Mouse (Mus musculus): ENCODE data around the gene Acss1. TPM values are rescaled to one million over a fixed set of nuclear protein-coding genes. Genes with fewer than 3 reads are reported as not detected.

Gene Acss1
- polyA plus RNA-seq, 2 experiments = 30.3 to 34.1 TPM

GRCm38 (mm10) chr2:150602166-150602565 lies 66.1 kb downstream of the Acss1 start:
- no peak overlapping the region for H3K4me2 ChIP-seq (ENCODE audit: low read depth)
- no peak for TF ChIP-seq EP300 (IDR thresholded peaks at IDR 0.05; ENCODE audit: low read depth)
- no peak for TF ChIP-seq CTCF (IDR thresholded peaks at IDR 0.05; ENCODE audit: low read depth)
- 83% methylated on average over 2 of the region's 2 CpGs for WGBS (ENCODE audit: insufficient replicate concordance)
- no peak overlapping the region for H3K4me3 ChIP-seq (ENCODE audit: insufficient read depth in 1 of 2, low read depth in 2 of 2, low read length in 2 of 2)
- no peak overlapping the region for H3K9ac ChIP-seq (replicated peaks)
- no peaks in the 10 kb centered on the region for H3K9me3 ChIP-seq (ENCODE audit: control insufficient read depth, low read length)
- DNase-seq (ENCODE audit: low read depth in 3 of 3, low spot score in 3 of 3) (no peak), ATAC-seq (ENCODE audit: insufficient read depth) (no peak)
- H3K27ac ChIP-seq = no peak overlapping the region
- H3K27me3 ChIP-seq (ENCODE audit: control insufficient read depth, insufficient read depth, low read length) = no peaks in the 10 kb centered on the region
- no peaks in the 10 kb centered on the region; the same call in 1 of the 2 replicates for H3K36me3 ChIP-seq (replicated peaks; ENCODE audit: control insufficient read depth, insufficient read depth, low read depth)
- H3K4me1 ChIP-seq (replicated peaks; ENCODE audit: control insufficient read depth in 2 of 2, insufficient read depth in 2 of 2, low read length in 1 of 2) = peaks cover 2 to 3% of the 10 kb centered on the region in 2 experiments; a peak in 2 of 4 replicates

GRCm38 (mm10) chr2:150600263-150600662 lies 68.0 kb downstream of the Acss1 start:
- Histone ChIP-seq H3K27ac (no peak overlapping the region), H3K4me3 (ENCODE audit: insufficient read depth in 1 of 2, low read depth in 2 of 2, low read length in 2 of 2) (no peak overlapping the region), H3K4me1 (replicated peaks; ENCODE audit: control insufficient read depth in 2 of 2, insufficient read depth in 2 of 2, low read length in 1 of 2) (no peaks in the 10 kb centered on the region), H3K36me3 (replicated peaks; ENCODE audit: control insufficient read depth, insufficient read depth, low read depth) (no peaks in the 10 kb centered on the region; the same call in 1 of the 2 replicates), H3K9ac (replicated peaks) (no peak overlapping the region), H3K27me3 (ENCODE audit: control insufficient read depth, insufficient read depth, low read length) (no peaks in the 10 kb centered on the region), H3K4me2 (ENCODE audit: low read depth) (no peak overlapping the region), H3K9me3 (ENCODE audit: control insufficient read depth, low read length) (no peaks in the 10 kb centered on the region)
- ATAC-seq (ENCODE audit: insufficient read depth) = no peak
- no peak for TF ChIP-seq CTCF (IDR thresholded peaks at IDR 0.05; ENCODE audit: low read depth)
- no peak for TF ChIP-seq EP300 (IDR thresholded peaks at IDR 0.05; ENCODE audit: low read depth)
- no peak for DNase-seq (ENCODE audit: low read depth in 3 of 3, low spot score in 3 of 3)
- 83% methylated on average over 2 of the region's 2 CpGs for WGBS (ENCODE audit: insufficient replicate concordance)

GRCm38 (mm10) chr2:150595411-150596190 lies 72.7 kb downstream of the Acss1 start:
- Histone ChIP-seq H3K4me1 (replicated peaks; ENCODE audit: control insufficient read depth in 2 of 2, insufficient read depth in 2 of 2, low read length in 1 of 2) (no peaks in the 10 kb centered on the region), H3K27ac (no peak overlapping the region), H3K9me3 (ENCODE audit: control insufficient read depth, low read length) (no peaks in the 10 kb centered on the region), H3K27me3 (ENCODE audit: control insufficient read depth, insufficient read depth, low read length) (no peaks in the 10 kb centered on the region), H3K4me2 (ENCODE audit: low read depth) (no peak overlapping the region), H3K36me3 (replicated peaks; ENCODE audit: control insufficient read depth, insufficient read depth, low read depth) (no peaks in the 10 kb centered on the region; the same call in 1 of the 2 replicates), H3K4me3 (ENCODE audit: insufficient read depth in 1 of 2, low read depth in 2 of 2, low read length in 2 of 2) (no peak overlapping the region), H3K9ac (replicated peaks) (no peak overlapping the region)
- TF ChIP-seq CTCF (IDR thresholded peaks at IDR 0.05; ENCODE audit: low read depth) (no peak), EP300 (IDR thresholded peaks at IDR 0.05; ENCODE audit: low read depth) (no peak)
- DNase-seq (ENCODE audit: low read depth in 3 of 3, low spot score in 3 of 3) = no peak
- no peak for ATAC-seq (ENCODE audit: insufficient read depth)
- 63% methylated on average over 3 of the region's 3 CpGs for WGBS (ENCODE audit: insufficient replicate concordance)

GRCm38 (mm10) chr2:150589076-150589475 lies 79.2 kb downstream of the Acss1 start:
- Histone ChIP-seq H3K27me3 (ENCODE audit: control insufficient read depth, insufficient read depth, low read length) (no peaks in the 10 kb centered on the region), H3K27ac (no peak overlapping the region), H3K9ac (replicated peaks) (no peak overlapping the region), H3K4me2 (ENCODE audit: low read depth) (no peak overlapping the region), H3K9me3 (ENCODE audit: control insufficient read depth, low read length) (no peaks in the 10 kb centered on the region), H3K4me1 (replicated peaks; ENCODE audit: control insufficient read depth in 2 of 2, insufficient read depth in 2 of 2, low read length in 1 of 2) (no peaks in the 10 kb centered on the region), H3K4me3 (ENCODE audit: insufficient read depth in 1 of 2, low read depth in 2 of 2, low read length in 2 of 2) (no peak overlapping the region), H3K36me3 (replicated peaks; ENCODE audit: control insufficient read depth, insufficient read depth, low read depth) (peaks cover 16% of the 10 kb centered on the region)
- TF ChIP-seq EP300 (IDR thresholded peaks at IDR 0.05; ENCODE audit: low read depth) = no peak
- TF ChIP-seq CTCF (IDR thresholded peaks at IDR 0.05; ENCODE audit: low read depth) = no peak
- DNase-seq (ENCODE audit: low read depth in 3 of 3, low spot score in 3 of 3) = no peak
- ATAC-seq (ENCODE audit: insufficient read depth) = no peak
- WGBS (ENCODE audit: insufficient replicate concordance) = 85% methylated on average over 11 of the region's 11 CpGs

- no peak for DNase-seq (ENCODE audit: low read depth in 3 of 3, low spot score in 3 of 3)
- no peak for ATAC-seq (ENCODE audit: insufficient read depth)
Measured at GRCm38 (mm10) chr2:150579628-150580027, 88.7 kb downstream of the Acss1 start.

More at GRCm38 (mm10) chr2:150579628-150580027, 88.7 kb downstream of the Acss1 start:
- Histone ChIP-seq H3K27ac (no peak overlapping the region), H3K36me3 (replicated peaks; ENCODE audit: control insufficient read depth, insufficient read depth, low read depth) (peaks cover 4% of the 10 kb centered on the region; the same call in 1 of the 2 replicates), H3K4me1 (replicated peaks; ENCODE audit: control insufficient read depth in 2 of 2, insufficient read depth in 2 of 2, low read length in 1 of 2) (no peaks in the 10 kb centered on the region), H3K27me3 (ENCODE audit: control insufficient read depth, insufficient read depth, low read length) (no peaks in the 10 kb centered on the region), H3K4me3 (ENCODE audit: insufficient read depth in 1 of 2, low read depth in 2 of 2, low read length in 2 of 2) (no peak overlapping the region), H3K9me3 (ENCODE audit: control insufficient read depth, low read length) (no peaks in the 10 kb centered on the region), H3K4me2 (ENCODE audit: low read depth) (no peak overlapping the region), H3K9ac (replicated peaks) (no peak overlapping the region)
- TF ChIP-seq EP300 (IDR thresholded peaks at IDR 0.05; ENCODE audit: low read depth) (no peak), CTCF (IDR thresholded peaks at IDR 0.05; ENCODE audit: low read depth) (no peak)
- WGBS (ENCODE audit: insufficient replicate concordance) = 70% methylated on average over 1 of the region's 1 CpGs
